Mouse (Mus musculus) forebrain, postnatal 0 days (tissue): ENCODE measurements around the gene Rpl18a. TPM values are rescaled to one million over a fixed set of nuclear protein-coding genes. Genes with fewer than 3 reads are reported as not detected.

Source experiments
- ATAC-seq: fragments of 200-750 bp; cut with Nextera tagmentation; 2 replicates; pipeline ENCODE4 v1.8.0; 2017; ENCODE audit warnings: mild to moderate bottlenecking, moderate library complexity
- DNase-seq: peaks from one replicate; pipeline ENCODE4 v3.0.0-alpha.2; 2015
- H3K27ac ChIP-seq: fragments of 300-500 bp; sonication (generic); 2 replicates; pipeline ENCODE4 v1.5.1; 2014; ENCODE audit warnings: low read depth, mild to moderate bottlenecking, antibody characterized with exemption, low read length, moderate library complexity, mixed read lengths
- H3K27me3 ChIP-seq: fragments of 300-500 bp; sonication (generic); 2 replicates; pipeline ENCODE4 v1.6.1; 2014; ENCODE audit warnings: mild to moderate bottlenecking, low read length, mixed read lengths; ENCODE audit not compliant: insufficient read depth
- H3K36me3 ChIP-seq: fragments of 300-500 bp; sonication (generic); 2 replicates; pipeline ENCODE4 v1.6.1; 2014; ENCODE audit warnings: mild to moderate bottlenecking, moderate library complexity; ENCODE audit not compliant: insufficient read depth
- H3K4me1 ChIP-seq: fragments of 300-500 bp; sonication (generic); 2 replicates; pipeline ENCODE4 v1.6.1; 2014; ENCODE audit warnings: antibody characterized with exemption; ENCODE audit not compliant: insufficient read depth
- H3K4me2 ChIP-seq: fragments of 300-500 bp; sonication (generic); 2 replicates; pipeline ENCODE4 v1.6.1; 2014; ENCODE audit warnings: low read depth, mild to moderate bottlenecking, moderate library complexity
- H3K4me3 ChIP-seq: fragments of 300-500 bp; sonication (generic); 2 replicates; pipeline ENCODE4 v1.5.1; 2014; ENCODE audit warnings: low read depth, low read length, mixed read lengths
- H3K9ac ChIP-seq: fragments of 300-500 bp; sonication (generic); 2 replicates; pipeline ENCODE4 v1.6.1; 2014; ENCODE audit warnings: mild to moderate bottlenecking
- H3K9me3 ChIP-seq: fragments of 300-500 bp; sonication (generic); 2 replicates; pipeline ENCODE4 v1.6.1; 2016; ENCODE audit warnings: low read length
- CTCF ChIP-seq: sonication (generic); IDR thresholded peaks from 2 replicates; pipeline ENCODE4 v1.5.1; 2016; ENCODE audit warnings: antibody characterized with exemption, control low read depth, low read depth
- WGBS: fragments of 180-500 bp; shearing (Covaris S2); extraction: QIAGEN DNeasy Blood & Tissue Kit; methylation state at CpG from one replicate; pipeline ENCODE4 v1.1.7; 2014; 5-methylcytosine and 5-hydroxymethylcytosine counted together
- polyA plus RNA-seq: library from polyadenylated mRNA; unstranded; fragments of >200 nt; fragmentation: Nextera tagmentation; extraction: Ambion mirVana; gene quantifications from 2 replicates; pipeline ENCODE4 v1.2.1, GENCODE M21; 2015
- total RNA-seq: library from RNA; depleted of rRNA; stranded (reverse); fragments of >200 nt; gene quantifications from 2 replicates; pipeline ENCODE4 v1.2.3, GENCODE M21; 2014; rRNA removed

Gene Rpl18a
- total RNA-seq (1,945 and 2,194 TPM in 2 replicates), polyA plus RNA-seq (2,793 and 3,853 TPM in 2 replicates)

DNA sequence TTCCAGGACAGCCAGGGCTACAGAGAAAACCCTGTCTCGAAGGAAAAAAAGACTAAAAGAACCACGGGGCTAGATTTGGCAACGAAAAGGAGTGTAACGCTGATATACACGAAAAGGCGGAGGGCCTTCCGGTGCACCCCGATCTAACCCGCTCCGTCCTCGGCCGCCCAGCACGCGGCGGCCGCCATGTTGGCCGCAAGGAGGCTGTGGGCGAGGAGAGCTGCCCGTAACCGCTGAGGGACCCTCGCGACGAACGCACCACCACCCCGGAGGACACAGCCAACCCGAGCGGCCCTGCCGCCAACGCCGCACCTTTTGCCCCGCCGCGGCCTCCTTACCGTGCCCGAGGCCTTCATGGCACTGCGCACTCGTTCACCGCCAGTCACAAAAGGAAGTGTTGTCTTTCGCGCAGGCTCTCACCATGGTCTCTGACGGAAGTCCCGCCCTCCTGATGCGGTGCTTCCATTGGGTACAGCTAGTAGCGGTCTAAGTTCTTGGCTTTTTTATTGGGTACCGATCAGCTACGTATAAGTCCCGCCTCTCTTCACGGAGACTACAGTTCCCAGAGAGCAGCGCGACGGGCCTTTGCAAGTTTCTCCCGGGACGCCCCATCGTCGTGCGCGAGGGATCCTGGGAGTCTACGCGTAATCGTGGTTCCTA is at the start of gene Rpl18a:
TSS of gene Rpl18a (minus strand) at position 392 of the 660 bp plus-strand sequence.
- Histone ChIP-seq H3K27ac (peak within 1 kb of the TSS; percentile 80), H3K9ac (peak within 1 kb of the TSS; percentile 96), H3K4me1 (peaks cover 4% of the 10 kb centered on the region; the same call in 1 of the 2 replicates), H3K27me3 (peaks cover 10% of the 10 kb centered on the region), H3K36me3 (peaks cover 24% of the 10 kb centered on the region), H3K4me3 (peak within 1 kb of the TSS; percentile 89), H3K4me2 (peak within 1 kb of the TSS; percentile 90), H3K9me3 (no peaks in the 10 kb centered on the region)
- DNase-seq (peak; percentile 98), ATAC-seq (peak; percentile 98)
- 2% methylated on average over 59 of the region's 60 CpGs for WGBS
- TF ChIP-seq CTCF: peak; percentile 49

DNA sequence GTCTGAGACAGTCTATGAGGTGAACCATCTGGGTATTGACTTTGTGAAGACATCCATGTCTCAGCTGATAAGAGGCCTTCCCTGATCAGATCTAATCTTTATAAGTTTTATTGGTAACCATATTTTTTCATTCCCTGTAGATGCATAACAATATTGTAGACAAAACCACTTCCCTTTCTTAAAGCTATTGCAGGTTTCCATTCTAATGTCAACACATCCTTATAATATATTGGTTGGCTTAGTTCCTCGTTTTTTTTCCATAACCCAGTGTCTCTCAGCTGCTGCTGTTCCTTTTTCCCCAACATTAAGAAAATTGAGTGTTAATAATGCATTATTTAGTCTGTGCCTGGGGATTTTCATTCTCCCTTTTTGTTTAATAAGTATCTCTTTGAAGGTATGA is 46.0 kb upstream of the Rpl18a start:
- TF ChIP-seq CTCF: no peak
- Histone ChIP-seq H3K27ac (no peak overlapping the region), H3K4me3 (no peak overlapping the region), H3K4me1 (no peaks in the 10 kb centered on the region), H3K27me3 (no peaks in the 10 kb centered on the region), H3K9ac (no peak overlapping the region), H3K36me3 (no peaks in the 10 kb centered on the region), H3K4me2 (no peak overlapping the region), H3K9me3 (no peaks in the 10 kb centered on the region)
- DNase-seq: no peak
- ATAC-seq: no peak
- WGBS: 19% methylated on average over 1 of the region's 1 CpGs

DNA sequence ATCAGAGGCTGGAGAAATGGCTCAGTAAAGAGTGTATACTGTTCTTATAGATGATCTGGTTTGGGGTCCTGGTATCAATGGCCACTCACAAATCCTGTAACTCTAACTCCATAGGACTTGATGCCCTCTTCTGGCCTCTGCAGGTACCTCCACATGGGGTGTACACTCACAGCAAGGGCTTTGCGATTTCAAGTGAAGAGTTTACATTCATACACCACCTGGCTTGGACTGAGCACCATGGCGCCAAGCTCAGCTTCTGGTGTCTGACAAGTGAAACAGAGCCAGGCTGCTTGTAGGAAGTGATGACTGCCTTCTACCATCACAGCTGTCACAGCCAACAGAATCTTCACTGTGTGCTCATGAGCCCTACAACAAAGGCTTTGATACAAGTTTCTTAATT is 44.3 kb upstream of the Rpl18a start:
- H3K36me3 ChIP-seq: no peaks in the 10 kb centered on the region
- no peaks in the 10 kb centered on the region for H3K9me3 ChIP-seq
- no peak overlapping the region for H3K4me2 ChIP-seq
- peak; percentile 68 for ATAC-seq
- peak; percentile 17; the same call in 1 of the 2 replicates for TF ChIP-seq CTCF
- no peak overlapping the region for H3K4me3 ChIP-seq
- no peak overlapping the region for H3K9ac ChIP-seq
- no peaks in the 10 kb centered on the region for H3K4me1 ChIP-seq
- no peaks in the 10 kb centered on the region for H3K27me3 ChIP-seq
- 62% methylated on average over 2 of the region's 2 CpGs for WGBS
- DNase-seq: peak; percentile 13
- no peak overlapping the region for H3K27ac ChIP-seq

GRCm38 (mm10) chr8:70937200-70937599 is 40.0 kb upstream of the Rpl18a start:
- H3K4me2 ChIP-seq: no peak overlapping the region
- H3K27ac ChIP-seq: no peak overlapping the region
- TF ChIP-seq CTCF: no peak
- no peaks in the 10 kb centered on the region for H3K9me3 ChIP-seq
- H3K9ac ChIP-seq: no peak overlapping the region
- WGBS: 76% methylated on average over 6 of the region's 6 CpGs
- DNase-seq (no peak), ATAC-seq (no peak)
- no peak overlapping the region for H3K4me3 ChIP-seq
- H3K4me1 ChIP-seq: no peaks in the 10 kb centered on the region
- peaks cover 14% of the 10 kb centered on the region; the same call in 1 of the 2 replicates for H3K36me3 ChIP-seq
- no peaks in the 10 kb centered on the region for H3K27me3 ChIP-seq

DNA sequence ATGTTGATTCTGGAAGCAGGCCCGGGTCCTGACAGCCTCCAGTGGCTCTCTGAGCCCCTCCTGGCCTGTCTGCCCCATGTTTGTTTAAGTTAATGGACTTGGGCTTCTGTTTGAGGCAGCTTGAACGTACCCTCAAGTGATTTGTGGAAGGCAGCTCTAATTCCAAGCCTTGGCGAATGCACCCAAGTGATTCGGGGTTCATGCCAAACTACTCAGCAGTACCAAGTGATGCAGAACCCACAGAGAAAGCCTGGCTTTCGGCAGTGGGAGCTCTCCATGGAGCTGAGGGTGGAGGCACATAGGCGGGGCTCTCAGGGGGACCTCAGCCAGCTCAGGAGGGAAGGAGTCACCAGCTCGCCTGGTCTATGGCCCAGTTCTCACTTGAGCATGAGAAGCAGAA is 37.6 kb upstream of the Rpl18a start:
- ATAC-seq: peak; percentile 58; the same call in 1 of the 2 replicates
- Histone ChIP-seq H3K27me3 (no peaks in the 10 kb centered on the region), H3K4me2 (no peak overlapping the region), H3K9ac (no peak overlapping the region), H3K4me1 (no peaks in the 10 kb centered on the region), H3K36me3 (peaks cover 30% of the 10 kb centered on the region), H3K4me3 (no peak overlapping the region), H3K27ac (no peak overlapping the region), H3K9me3 (no peaks in the 10 kb centered on the region)
- TF ChIP-seq CTCF: no peak
- DNase-seq: peak; percentile 35
- WGBS: 54% methylated on average over 7 of the region's 7 CpGs

DNA sequence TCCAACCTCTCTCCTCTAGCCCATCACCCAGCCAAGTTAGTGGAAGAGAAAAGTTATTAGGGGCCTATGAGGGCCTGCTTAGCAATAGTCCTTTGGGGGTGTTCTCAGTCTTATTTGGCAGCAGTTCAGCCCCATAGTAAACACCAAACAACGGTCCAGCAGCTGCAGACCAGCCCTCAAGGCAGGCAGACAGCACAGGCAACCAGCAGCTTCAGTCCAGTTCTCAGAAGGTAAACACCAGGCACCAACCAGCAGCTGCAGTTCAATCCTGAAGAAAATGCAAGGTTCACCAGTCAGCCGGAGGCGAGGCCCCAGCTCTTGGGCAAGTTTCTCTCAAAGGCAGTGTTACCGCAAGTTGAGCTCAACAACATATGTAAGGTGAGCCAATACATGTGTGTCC is 35.8 kb upstream of the Rpl18a start:
- Histone ChIP-seq H3K4me1 (no peaks in the 10 kb centered on the region), H3K4me2 (no peak overlapping the region), H3K27ac (no peak overlapping the region), H3K36me3 (peaks cover 30% of the 10 kb centered on the region), H3K4me3 (no peak overlapping the region), H3K9me3 (no peaks in the 10 kb centered on the region), H3K9ac (no peak overlapping the region), H3K27me3 (no peaks in the 10 kb centered on the region)
- ATAC-seq: no peak
- no peak for DNase-seq
- TF ChIP-seq CTCF: no peak
- 81% methylated on average over 4 of the region's 4 CpGs for WGBS

- ATAC-seq: no peak
- TF ChIP-seq CTCF: no peak
- 93% methylated on average over 11 of the region's 11 CpGs for WGBS
- Histone ChIP-seq H3K4me3 (no peak overlapping the region), H3K4me2 (no peak overlapping the region), H3K9ac (no peak overlapping the region), H3K27ac (no peak overlapping the region), H3K27me3 (no peaks in the 10 kb centered on the region), H3K36me3 (peaks cover 30% of the 10 kb centered on the region), H3K9me3 (no peaks in the 10 kb centered on the region), H3K4me1 (no peaks in the 10 kb centered on the region)
- no peak for DNase-seq
Observed at GRCm38 (mm10) chr8:70931731-70932130, 34.5 kb upstream of the Rpl18a start.
